Mouse (Mus musculus) heart, postnatal 10 days (tissue): ENCODE results near the gene Pigs. TPM values are rescaled to one million over a fixed set of nuclear protein-coding genes. Genes with fewer than 3 reads are reported as not detected.

Experiments
- DNase-seq, 2 experiments: peaks; one replicate each; pipeline ENCODE4 v3.0.0; 2021
- intact Hi-C: fragments of 180-260 bp; cut with DNase I; formaldehyde crosslinking; loops from one replicate; pipeline ENCODE4 v1.15.1; 2025
- total RNA-seq, 2 experiments: library from RNA; stranded (reverse); gene quantifications; 2 replicates each; pipeline ENCODE4 v1.2.3; 2021

The Pigs gene
- total RNA-seq, 2 experiments from 2014 or later = 26.4 to 26.8 TPM

- peak; percentile 73 to 82 for DNase-seq
- intact Hi-C loops = loop anchor here (1.0 kb wide), 1 partner anchor 37 kb away; no protein-coding TSS in a partner anchor
These were observed 32.0 kb downstream of the Pigs start for GRCm38 (mm10) chr11:78360125-78360788.

GRCm38 (mm10) chr11:78360789-78361131 lies 32.5 kb downstream of the Pigs start:
- intact Hi-C loops = loop anchor here (1.0 kb wide), 1 partner anchor 37 kb away; no protein-coding TSS in a partner anchor
- DNase-seq = no peak

DNA sequence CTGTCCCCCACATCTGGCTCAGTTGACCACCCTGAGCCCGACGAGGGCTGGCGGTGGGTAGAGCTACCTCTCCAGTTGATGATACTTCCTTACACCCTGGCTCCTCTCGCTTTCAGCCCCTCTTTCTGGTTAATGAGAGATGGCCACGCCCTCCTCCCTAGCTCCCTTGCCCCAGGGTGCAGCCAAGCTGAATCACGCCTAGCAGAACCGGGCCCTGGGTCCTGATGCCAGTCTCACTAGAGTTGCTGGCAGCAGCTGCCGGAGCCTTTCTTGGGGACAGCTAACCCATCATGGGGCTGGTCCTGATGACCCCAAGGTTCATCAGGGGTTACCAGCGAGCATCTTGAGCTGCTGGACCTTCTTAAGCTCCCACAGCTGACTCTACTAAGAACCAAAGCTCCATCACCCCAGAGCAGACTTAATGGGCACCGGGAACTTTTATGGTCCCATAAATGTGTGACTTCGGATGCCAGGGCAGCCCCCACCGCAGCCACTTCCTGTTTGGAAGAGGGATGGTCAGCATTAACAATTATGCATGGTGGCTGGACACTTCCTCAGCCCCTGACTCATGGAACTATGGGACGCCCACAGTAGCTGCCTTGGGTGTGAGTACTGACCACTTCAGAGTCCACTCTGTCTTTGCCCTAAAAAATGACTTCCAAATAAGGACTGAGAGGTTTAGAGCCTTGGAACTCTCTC lies 35.2 kb downstream of the Pigs start:
- DNase-seq = no peak
- intact Hi-C loops = no loop called here

- no peak for DNase-seq
- intact Hi-C loops = no loop called here
These were observed 35.9 kb downstream of the Pigs start for GRCm38 (mm10) chr11:78364103-78364502.

DNA sequence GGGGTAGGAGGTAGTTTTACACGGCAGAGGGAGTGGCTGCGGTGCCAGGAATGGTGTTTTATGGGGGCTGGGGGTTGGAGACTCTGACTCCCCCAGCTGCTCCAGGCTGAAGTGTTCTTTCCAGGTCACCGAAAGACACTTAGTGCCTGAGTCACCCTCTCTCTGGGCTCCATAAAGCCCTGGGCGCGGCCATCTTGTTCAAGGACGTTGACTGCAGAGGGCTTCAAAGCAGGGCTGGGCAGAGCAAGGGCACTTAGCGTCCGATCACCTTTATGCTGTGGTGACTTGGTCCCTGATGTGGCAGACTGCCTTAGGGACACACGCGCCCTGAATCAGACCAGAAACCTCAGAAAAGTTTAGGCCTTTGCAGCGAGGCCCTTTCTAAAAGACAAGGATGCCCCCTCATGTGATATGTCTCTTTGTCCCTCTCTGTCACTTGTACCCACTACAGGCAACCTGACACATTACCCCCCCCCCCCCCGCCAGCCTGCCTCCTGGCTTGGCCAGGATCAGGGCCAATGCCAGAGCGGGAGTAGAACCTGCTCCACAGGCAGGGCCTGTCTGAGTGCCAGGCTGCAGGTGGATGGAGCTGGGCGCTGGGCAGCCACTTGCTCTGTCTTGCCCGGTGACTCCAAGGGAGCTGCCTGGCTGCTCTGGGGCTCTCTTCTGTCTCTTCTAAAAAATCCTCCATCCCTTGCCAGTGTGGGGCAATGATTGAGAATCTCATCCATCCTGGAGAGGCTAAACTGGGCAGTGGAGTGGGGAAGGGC lies 39.4 kb downstream of the Pigs start:
- DNase-seq = no peak
- intact Hi-C loops = no loop called here

GRCm38 (mm10) chr11:78370389-78370788 lies 42.2 kb downstream of the Pigs start:
- intact Hi-C loops = no loop called here
- DNase-seq = no peak

- intact Hi-C loops = no loop called here
- DNase-seq = no peak
These were observed 43.5 kb downstream of the Pigs start for GRCm38 (mm10) chr11:78371711-78372110.

- intact Hi-C loops = no loop called here
- no peak for DNase-seq
These were observed 44.0 kb downstream of the Pigs start for GRCm38 (mm10) chr11:78372166-78372565.

GRCm38 (mm10) chr11:78372610-78373009 lies 44.4 kb downstream of the Pigs start:
- DNase-seq = peak; percentile 33 to 46

DNA sequence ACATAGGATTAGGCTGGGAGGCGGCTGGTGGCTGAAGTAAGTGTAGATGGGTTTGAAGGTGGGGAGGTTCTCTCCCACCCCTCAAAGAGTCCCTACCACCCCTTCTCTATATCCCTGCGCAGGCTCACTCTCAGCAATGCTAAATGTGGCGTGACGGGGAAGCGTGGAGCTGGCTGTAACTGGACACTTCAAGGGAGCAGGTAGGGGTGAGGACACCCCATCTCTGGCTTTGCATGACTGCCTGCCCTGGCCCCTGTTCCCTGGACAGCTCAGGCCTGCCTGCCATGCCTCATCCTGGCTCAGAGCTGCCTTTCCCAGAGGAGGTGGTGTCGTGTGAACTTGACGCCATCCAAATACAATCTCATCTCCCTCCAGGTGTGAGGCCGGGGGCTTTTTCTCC lies 45.9 kb downstream of the Pigs start:
- DNase-seq = no peak
- intact Hi-C loops = no loop called here

More at GRCm38 (mm10) chr11:78372610-78373009, 44.4 kb downstream of the Pigs start:
- intact Hi-C loops = no loop called here

DNA sequence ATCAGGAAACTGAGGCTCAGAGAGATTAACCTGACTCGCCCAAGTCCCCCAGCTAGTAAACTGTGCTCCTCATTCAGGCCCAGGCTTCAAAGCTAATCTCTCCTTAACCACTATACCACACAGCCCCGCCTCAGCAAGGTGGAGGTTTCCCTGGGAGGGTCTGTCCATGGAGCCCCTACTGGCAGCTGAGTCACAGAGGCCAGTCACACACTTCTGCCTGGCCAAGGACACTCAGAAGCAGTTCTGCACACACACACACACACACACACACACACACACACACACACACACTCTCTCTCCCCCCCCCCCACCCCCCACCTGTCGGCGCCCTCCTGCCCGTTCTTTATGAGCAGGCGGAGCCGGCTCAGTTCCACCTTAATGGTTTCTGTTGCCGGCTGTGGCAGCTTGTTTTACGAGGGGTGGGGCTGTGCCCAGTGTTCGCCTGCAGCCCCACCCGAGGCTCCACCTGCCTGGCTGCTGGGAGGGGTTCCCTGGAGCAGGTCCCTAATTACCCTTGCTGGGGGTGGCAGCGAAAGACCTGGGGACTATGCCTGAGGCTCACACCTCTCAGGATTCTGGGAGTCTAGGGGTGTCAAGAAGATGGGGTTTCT lies 49.4 kb downstream of the Pigs start:
- no peak for DNase-seq
- intact Hi-C loops = no loop called here

- intact Hi-C loops = no loop called here
- DNase-seq = no peak
These were observed 52.1 kb downstream of the Pigs start for GRCm38 (mm10) chr11:78380351-78380750.

DNA sequence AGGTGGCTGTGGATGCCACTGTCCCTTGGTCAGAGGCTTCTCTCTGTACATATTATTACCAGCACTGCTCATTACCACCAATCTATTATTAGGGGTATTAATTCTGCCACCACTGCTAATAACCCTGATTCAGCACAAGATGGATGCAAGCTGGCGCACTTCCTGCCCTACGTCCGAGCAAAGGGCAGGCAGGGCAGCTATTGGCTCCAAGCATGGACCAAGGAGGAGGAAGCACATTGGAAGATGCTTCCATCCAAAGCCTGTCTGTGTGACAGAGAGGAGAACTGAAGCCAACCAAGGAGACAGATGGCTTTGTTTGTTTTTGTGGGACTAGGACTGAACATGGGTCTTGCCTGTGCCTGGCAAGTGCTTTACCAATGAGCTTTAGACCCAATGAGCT lies 52.8 kb downstream of the Pigs start:
- DNase-seq = no peak
- intact Hi-C loops = no loop called here

DNA sequence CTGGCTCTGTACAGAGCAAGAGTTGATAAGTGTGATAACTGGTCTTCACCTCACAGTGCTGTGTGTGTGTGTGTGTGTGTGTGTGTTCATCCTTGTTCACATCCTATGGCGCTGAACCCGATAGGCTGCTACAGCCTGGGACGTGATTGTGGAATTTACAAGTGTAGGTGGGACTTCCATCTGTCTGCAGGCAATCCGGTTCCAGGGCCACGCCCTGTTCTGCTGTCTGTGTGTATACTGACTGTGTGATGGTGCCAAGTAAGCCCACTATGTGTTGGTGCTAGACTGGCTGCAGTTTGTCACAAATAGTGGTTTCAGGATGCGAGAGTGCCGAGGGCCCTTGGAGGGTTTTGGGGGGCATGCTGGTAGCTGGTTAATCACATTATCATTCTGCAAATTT lies 54.1 kb downstream of the Pigs start:
- intact Hi-C loops = no loop called here
- no peak for DNase-seq

DNA sequence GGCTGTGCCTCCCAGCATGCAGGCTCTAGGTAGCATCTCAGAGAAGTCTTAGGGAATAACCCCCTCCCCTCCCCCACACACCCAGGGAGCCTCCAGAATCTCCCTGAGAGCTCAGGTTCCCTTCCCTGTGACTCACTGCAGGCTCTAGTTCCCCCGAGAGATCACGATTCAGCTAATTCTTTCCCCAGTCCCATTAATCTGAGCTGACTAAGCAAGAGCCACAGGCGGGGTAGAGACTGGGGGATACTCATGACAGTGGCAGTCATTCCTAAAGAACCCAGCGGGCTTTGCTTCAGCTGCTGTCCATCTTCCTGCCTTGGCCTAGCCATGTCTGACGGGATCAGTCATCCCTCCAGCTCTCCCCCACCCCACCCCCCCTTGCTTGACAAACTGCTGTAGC lies 54.5 kb downstream of the Pigs start:
- intact Hi-C loops = no loop called here
- no peak for DNase-seq

GRCm38 (mm10) chr11:78385776-78386175 lies 57.6 kb downstream of the Pigs start:
- no peak for DNase-seq

DNA sequence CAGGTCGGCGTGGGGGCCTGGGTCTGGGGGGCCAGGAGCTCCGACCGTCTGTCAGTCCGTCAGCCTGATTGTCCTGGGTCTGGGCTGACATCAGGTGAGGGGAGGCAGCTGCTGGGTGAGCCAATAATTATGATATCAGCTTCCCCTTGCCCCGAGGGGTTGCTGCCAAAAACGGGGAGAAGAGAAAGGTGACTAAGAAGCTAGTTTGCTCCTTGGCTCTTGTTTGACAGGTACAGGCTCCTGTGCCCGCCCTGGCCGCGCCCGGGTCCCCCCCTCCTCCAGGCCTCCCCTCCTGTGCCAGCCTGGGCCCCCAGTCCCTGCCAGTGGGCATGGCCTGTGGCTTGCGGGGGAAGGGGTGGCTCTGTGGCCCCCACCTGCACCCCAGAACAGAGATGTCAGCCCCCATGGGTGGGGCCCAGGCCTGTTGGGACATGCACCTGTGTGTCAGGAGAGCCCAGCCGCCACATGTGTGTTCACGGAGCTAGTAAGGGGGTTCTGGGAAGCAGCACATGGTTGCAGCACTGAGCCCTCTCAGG lies 58.4 kb downstream of the Pigs start, which contains the start of gene Foxn1:
TSS of gene Foxn1 (minus strand) at position 51 of the 536 bp plus-strand sequence.
- no peak for DNase-seq
- intact Hi-C loops = no loop called here

More at GRCm38 (mm10) chr11:78385776-78386175, 57.6 kb downstream of the Pigs start:
- intact Hi-C loops = no loop called here
